Mouse (Mus musculus) spleen, adult 2 months (tissue): ENCODE measurements around the gene Auts2. TPM values are rescaled to one million over a fixed set of nuclear protein-coding genes. Genes with fewer than 3 reads are reported as not detected.

Experiments used
- DNase-seq, 2 experiments: peaks; one replicate each; pipeline versions ENCODE4 v3.0.0 to v3.0.0-alpha.2; 2012 to 2021; ENCODE audit warnings: low spot score in 2 of 2, low read depth in 1 of 2
- H3K27ac ChIP-seq: fragments of 200-500 bp; 2 replicates; pipeline ENCODE4 v1.5.1; 2012; ENCODE audit warnings: low read length, inconsistent platforms; ENCODE audit not compliant: insufficient read depth
- H3K27me3 ChIP-seq: fragments of 200-500 bp; 2 replicates; pipeline ENCODE4 v1.6.1; 2012; ENCODE audit warnings: mild to moderate bottlenecking, moderate library complexity, low read length, inconsistent platforms; ENCODE audit not compliant: control insufficient read depth, insufficient read depth
- H3K36me3 ChIP-seq: fragments of 200-500 bp; 2 replicates; pipeline ENCODE4 v1.6.1; 2012; ENCODE audit warnings: mild to moderate bottlenecking, low read length, inconsistent platforms; ENCODE audit not compliant: control insufficient read depth, insufficient read depth
- H3K4me1 ChIP-seq: fragments of 200-500 bp; 2 replicates; pipeline ENCODE4 v1.6.1; 2011; ENCODE audit warnings: inconsistent platforms; ENCODE audit not compliant: control insufficient read depth, insufficient read depth, insufficient read length
- H3K4me3 ChIP-seq: fragments of 200-500 bp; 2 replicates; pipeline ENCODE4 v1.5.1; 2011; ENCODE audit warnings: mild to moderate bottlenecking, inconsistent platforms; ENCODE audit not compliant: insufficient read depth, insufficient read length; ENCODE audit errors: extremely low read depth
- CTCF ChIP-seq: fragments of 200-500 bp; IDR thresholded peaks from 2 replicates; pipeline ENCODE4 v1.5.1; 2011; ENCODE audit warnings: mild to moderate bottlenecking, inconsistent platforms; ENCODE audit not compliant: insufficient read depth, insufficient read length, insufficient replicate concordance; ENCODE audit errors: extremely low read depth
- POLR2A ChIP-seq: fragments of 200-500 bp; IDR thresholded peaks from 2 replicates; pipeline ENCODE4 v1.6.1; 2011; ENCODE audit warnings: low read depth, low read length, inconsistent platforms
- WGBS: fragments of 180-500 bp; shearing (Covaris S2); methylation state at CpG from one replicate; pipeline ENCODE4 v1.1.7; 2018; 5-methylcytosine and 5-hydroxymethylcytosine counted together
- polyA plus RNA-seq: library from polyadenylated mRNA; depleted of rRNA; stranded (reverse); fragments of >200 nt; gene quantifications from 2 replicates; pipeline ENCODE4 v1.2.3, GENCODE M21; 2012

Gene Auts2
- polyA plus RNA-seq, 1 experiment, result 1.3 TPM

- peak overlapping the region; percentile 49 for H3K4me3 ChIP-seq
- DNase-seq, result no peak
- H3K36me3 ChIP-seq, result no peaks in the 10 kb centered on the region
- H3K27ac ChIP-seq, result no peak overlapping the region
- TF ChIP-seq POLR2A (no peak), CTCF (no peak)
- H3K27me3 ChIP-seq, result peaks cover 8% of the 10 kb centered on the region
- 1% methylated on average over 28 of the region's 28 CpGs for WGBS
- no peaks in the 10 kb centered on the region; the same call in 1 of the 2 replicates for H3K4me1 ChIP-seq
Observed at GRCm38 (mm10) chr5:132542381-132543020, 643 bp downstream of the Auts2 start.

- H3K27me3 ChIP-seq, result peaks cover 8% of the 10 kb centered on the region
- no peak for DNase-seq
- TF ChIP-seq CTCF (no peak), POLR2A (no peak)
- H3K4me3 ChIP-seq, result peak overlapping the region; percentile 36
- 3% methylated on average over 21 of the region's 21 CpGs for WGBS
- H3K27ac ChIP-seq, result no peak overlapping the region
- no peaks in the 10 kb centered on the region for H3K36me3 ChIP-seq
- no peaks in the 10 kb centered on the region; the same call in 1 of the 2 replicates for H3K4me1 ChIP-seq
Observed at GRCm38 (mm10) chr5:132541951-132542350, 1.2 kb downstream of the Auts2 start.

- peaks cover 8% of the 10 kb centered on the region for H3K27me3 ChIP-seq
- no peak for DNase-seq
- no peaks in the 10 kb centered on the region; the same call in 1 of the 2 replicates for H3K4me1 ChIP-seq
- no peak overlapping the region for H3K27ac ChIP-seq
- TF ChIP-seq POLR2A, result no peak
- no peak for TF ChIP-seq CTCF
- 1% methylated on average over 46 of the region's 46 CpGs for WGBS
- peak overlapping the region; percentile 16 for H3K4me3 ChIP-seq
- no peaks in the 10 kb centered on the region for H3K36me3 ChIP-seq
Observed at GRCm38 (mm10) chr5:132541371-132541931, 1.7 kb downstream of the Auts2 start.

- peaks cover 8% of the 10 kb centered on the region for H3K27me3 ChIP-seq
- 14% methylated on average over 7 of the region's 7 CpGs for WGBS
- TF ChIP-seq CTCF (no peak), POLR2A (no peak)
- peak overlapping the region; percentile 6; the same call in 1 of the 2 replicates for H3K4me3 ChIP-seq
- no peaks in the 10 kb centered on the region; the same call in 1 of the 2 replicates for H3K4me1 ChIP-seq
- H3K36me3 ChIP-seq, result no peaks in the 10 kb centered on the region
- H3K27ac ChIP-seq, result no peak overlapping the region
- DNase-seq, result no peak
Observed at GRCm38 (mm10) chr5:132540841-132541311, 2.3 kb downstream of the Auts2 start.

- WGBS, result 87% methylated on average over 4 of the region's 4 CpGs
- H3K36me3 ChIP-seq, result no peaks in the 10 kb centered on the region
- no peak for DNase-seq
- no peak overlapping the region for H3K27ac ChIP-seq
- TF ChIP-seq CTCF, result no peak
- no peaks in the 10 kb centered on the region; the same call in 1 of the 2 replicates for H3K4me1 ChIP-seq
- no peak overlapping the region for H3K4me3 ChIP-seq
- peaks cover 7% of the 10 kb centered on the region for H3K27me3 ChIP-seq
Observed at GRCm38 (mm10) chr5:132537475-132537874, 5.7 kb downstream of the Auts2 start.

GRCm38 (mm10) chr5:132526395-132526794, 16.7 kb downstream of the Auts2 start:
- H3K4me1 ChIP-seq, result no peaks in the 10 kb centered on the region
- TF ChIP-seq POLR2A (no peak), CTCF (no peak)
- WGBS, result 90% methylated on average over 3 of the region's 3 CpGs
- H3K36me3 ChIP-seq, result no peaks in the 10 kb centered on the region
- H3K27me3 ChIP-seq, result no peaks in the 10 kb centered on the region
- no peak for DNase-seq
- H3K27ac ChIP-seq, result no peak overlapping the region
- no peak overlapping the region for H3K4me3 ChIP-seq

GRCm38 (mm10) chr5:132521358-132521873, 21.7 kb downstream of the Auts2 start:
- no peak overlapping the region for H3K27ac ChIP-seq
- no peaks in the 10 kb centered on the region for H3K36me3 ChIP-seq
- no peaks in the 10 kb centered on the region for H3K4me1 ChIP-seq
- no peak for TF ChIP-seq POLR2A
- TF ChIP-seq CTCF, result no peak
- no peak for DNase-seq
- WGBS, result 94% methylated on average over 12 of the region's 12 CpGs
- H3K27me3 ChIP-seq, result no peaks in the 10 kb centered on the region
- no peak overlapping the region for H3K4me3 ChIP-seq
